Mouse (Mus musculus) bone marrow macrophage, adult 2 months (primary cell): Measurements from ENCODE around the gene Proser1.

ENCODE experiments used
- CTCF ChIP-seq: IDR thresholded peaks from 2 replicates; pipeline ENCODE4 v1.5.1; 2012; ENCODE audit warnings: low read depth, mild to moderate bottlenecking, low read length, moderate library complexity
- POLR2A ChIP-seq: IDR thresholded peaks from 2 replicates; pipeline ENCODE4 v1.6.1; 2012; ENCODE audit warnings: mild to moderate bottlenecking, low read depth, low read length, borderline replicate concordance

GRCm38 (mm10) chr3:53525737-53526136, 62.3 kb downstream of the Proser1 start:
- TF ChIP-seq POLR2A (no peak), CTCF (no peak)
